Comparison of ENCODE assay signal across 8 mouse cellular contexts in genomic region chr1:169969516-169969886, GRCm38 (mm10). TPM values are rescaled to one million over a fixed set of nuclear protein-coding genes. Genes with fewer than 3 reads are reported as not detected.
DNase-seq lines count a peak whose midpoint lies in the region; ATAC-seq and TF ChIP-seq lines count a peak whose summit lies in the region.

No protein-coding gene starts in this region.

- no peak for TF ChIP-seq CTCF in lung, adult 2 months (IDR thresholded peaks at IDR 0.05; ENCODE audit: insufficient read depth, low read length)

- H3K9me3 ChIP-seq in embryonic facial prominence, embryonic 14.5 days (ENCODE audit: control insufficient read depth, low read length) = no peaks in the 10 kb centered on the region
- no peaks in the 10 kb centered on the region for H3K9me3 ChIP-seq in intestine, embryonic 16.5 days (ENCODE audit: control insufficient read depth, low read length)
- no peaks in the 10 kb centered on the region for H3K9me3 ChIP-seq in neural tube, embryonic 14.5 days (ENCODE audit: control insufficient read depth, low read length)

- H3K27me3 ChIP-seq in embryonic facial prominence, embryonic 14.5 days (replicated peaks; ENCODE audit: control insufficient read depth, insufficient read depth, low read length) = no peaks in the 10 kb centered on the region
- no peaks in the 10 kb centered on the region for H3K27me3 ChIP-seq in intestine, embryonic 16.5 days (replicated peaks; ENCODE audit: control insufficient read depth, insufficient read depth, low read length)
- no peaks in the 10 kb centered on the region for H3K27me3 ChIP-seq in neural tube, embryonic 14.5 days (ENCODE audit: control insufficient read depth, insufficient read depth, low read length)

- peak overlapping the region; percentile 74 for H3K4me3 ChIP-seq in lung, adult 2 months (replicated peaks; ENCODE audit: extremely low read depth, low read depth, low read length)
- H3K4me3 ChIP-seq in embryonic facial prominence, embryonic 14.5 days (ENCODE audit: low read depth, low read length) = peak overlapping the region; percentile 58
- peak overlapping the region; percentile 67 for H3K4me3 ChIP-seq in intestine, embryonic 16.5 days (ENCODE audit: low read length)
- peak overlapping the region; percentile 49 for H3K4me3 ChIP-seq in neural tube, embryonic 14.5 days (ENCODE audit: low read depth, low read length)

- ATAC-seq in embryonic facial prominence, embryonic 14.5 days (ENCODE audit: low read depth) = peak; percentile 57
- ATAC-seq in intestine, embryonic 16.5 days = peak; percentile 63
- ATAC-seq in neural tube, embryonic 14.5 days (ENCODE audit: low read depth) = peak; percentile 65

- no peaks in the 10 kb centered on the region for H3K4me1 ChIP-seq in lung, adult 2 months (ENCODE audit: control insufficient read depth, insufficient read depth, low read length)
- H3K4me1 ChIP-seq in embryonic facial prominence, embryonic 14.5 days (ENCODE audit: control insufficient read depth, insufficient read depth, low read length) = peaks cover 10% of the 10 kb centered on the region; the same call in 1 of the 2 replicates
- peaks cover 10% of the 10 kb centered on the region for H3K4me1 ChIP-seq in intestine, embryonic 16.5 days (ENCODE audit: control insufficient read depth, insufficient read depth, low read length)
- peaks cover 5% of the 10 kb centered on the region for H3K4me1 ChIP-seq in neural tube, embryonic 14.5 days (ENCODE audit: control insufficient read depth, insufficient read depth, low read length)

- H3K4me2 ChIP-seq in embryonic facial prominence, embryonic 14.5 days (ENCODE audit: low read depth, low read length) = peak overlapping the region; percentile 70
- H3K4me2 ChIP-seq in intestine, embryonic 16.5 days (ENCODE audit: low read depth, low read length) = peak overlapping the region; percentile 58
- peak overlapping the region; percentile 59 for H3K4me2 ChIP-seq in neural tube, embryonic 14.5 days (ENCODE audit: low read depth, low read length)

- peak overlapping the region; percentile 85 for H3K27ac ChIP-seq in embryonic facial prominence, embryonic 14.5 days (replicated peaks; ENCODE audit: low read depth, low read length)
- H3K27ac ChIP-seq in intestine, embryonic 16.5 days (ENCODE audit: low read length) = peak overlapping the region; percentile 82
- H3K27ac ChIP-seq in neural tube, embryonic 14.5 days (ENCODE audit: low read depth, low read length) = peak overlapping the region; percentile 78

- no peak for TF ChIP-seq POLR2A in lung, adult 2 months (IDR thresholded peaks at IDR 0.05; ENCODE audit: borderline replicate concordance, extremely low read depth, low read depth, low read length)

- 0% methylated on average over 8 of the region's 9 CpGs for WGBS in lung, adult 2 months
- WGBS in embryonic facial prominence, embryonic 14.5 days = 1% methylated on average over 9 of the region's 9 CpGs
- WGBS in intestine, embryonic 16.5 days = under 1% methylated on average over 6 of the region's 9 CpGs
- whole genome bisulfite sequencing in neural tube, embryonic 14.5 days = 1% methylated on average over 8 of the region's 9 CpGs

- no peak for DNase-seq in lung, adult 2 months
- no peak for DNase-seq in lung, postnatal 4 days
- DNase-seq in embryonic facial prominence, embryonic 14.5 days (ENCODE audit: low spot score) = no peak
- no peak for DNase-seq in embryo, embryonic 10 days (ENCODE audit: low spot score)
- DNase-seq in kidney, postnatal 25 days = no peak
- no peak for DNase-seq in left cerebral cortex, postnatal 36 days (ENCODE audit: low spot score in 2 of 2)

- peak overlapping the region; percentile 64 for H3K9ac ChIP-seq in embryonic facial prominence, embryonic 14.5 days (ENCODE audit: low read depth, low read length)
- peak overlapping the region; percentile 63 for H3K9ac ChIP-seq in intestine, embryonic 16.5 days (ENCODE audit: low read depth, low read length)
- H3K9ac ChIP-seq in neural tube, embryonic 14.5 days (replicated peaks; ENCODE audit: low read depth, low read length) = peak overlapping the region; percentile 37; the same call in 1 of the 2 replicates

- peaks cover 26% of the 10 kb centered on the region for H3K36me3 ChIP-seq in embryonic facial prominence, embryonic 14.5 days (ENCODE audit: control insufficient read depth, insufficient read depth, low read length)
- H3K36me3 ChIP-seq in intestine, embryonic 16.5 days (ENCODE audit: control insufficient read depth, insufficient read depth, low read length) = peaks cover 7% of the 10 kb centered on the region; the same call in 1 of the 2 replicates
- peaks cover 12% of the 10 kb centered on the region; the same call in 1 of the 2 replicates for H3K36me3 ChIP-seq in neural tube, embryonic 14.5 days (ENCODE audit: control insufficient read depth, insufficient read depth, low read length)

- intact Hi-C loops in left cerebral cortex, postnatal 36 days (cut with DNase I) = loop anchor here (2.0 kb wide), 1 partner anchor 167 kb away; no protein-coding TSS in a partner anchor

RNA-seq across cellular contexts. Expression of gene Hsd17b7, which starts 0.5 kb away (rescaled TPM):
- 5.0 and 8.8 TPM in 2 replicates for polyA plus RNA-seq in lung, adult 2 months (2012; rRNA removed)
- 13.9 and 18.0 TPM in 2 replicates for polyA plus RNA-seq in embryonic facial prominence, embryonic 14.5 days (2014; fragmentation: Nextera tagmentation; extraction: Ambion mirVana)
- polyA plus RNA-seq in intestine, embryonic 16.5 days (2015; fragmentation: Nextera tagmentation; extraction: Ambion mirVana) = 21.1 and 23.8 TPM in 2 replicates
- polyA plus RNA-seq in neural tube, embryonic 14.5 days (2014; fragmentation: Nextera tagmentation; extraction: Ambion mirVana) = 27.1 and 34.2 TPM in 2 replicates
- total RNA-seq in left cerebral cortex, postnatal 36 days (2021) = 10 to 100 TPM; 14.4 to 14.5 TPM

RNA-seq across cellular contexts. Expression of gene Ccdc190, which starts 41.1 kb away (rescaled TPM):
- polyA plus RNA-seq in lung, adult 2 months (2012; rRNA removed) = 0.08 and 2.3 TPM in 2 replicates
- polyA plus RNA-seq in embryonic facial prominence, embryonic 14.5 days (2014; fragmentation: Nextera tagmentation; extraction: Ambion mirVana) = 0.42 and 0.50 TPM in 2 replicates
- 0.07 TPM in 1 of 2 replicates, not detected in the other for polyA plus RNA-seq in intestine, embryonic 16.5 days (2015; fragmentation: Nextera tagmentation; extraction: Ambion mirVana)
- polyA plus RNA-seq in neural tube, embryonic 14.5 days (2014; fragmentation: Nextera tagmentation; extraction: Ambion mirVana) = 4.4 and 5.1 TPM in 2 replicates
- total RNA-seq in left cerebral cortex, postnatal 36 days (2021) = 10 to 100 TPM; 16.0 to 16.6 TPM
